Mouse (Mus musculus): ENCODE data around the gene Dnajb3. TPM values are rescaled to one million over a fixed set of nuclear protein-coding genes. Genes with fewer than 3 reads are reported as not detected.
"Not testable (repeated sequence)": the region's sequence is repeated elsewhere in the genome, so short reads cannot be mapped to it uniquely, and the experiment has no call there.

Dnajb3 gene
- polyA plus RNA-seq, 1 experiment from 2014 or later, result not detected

- in situ Hi-C loops (cut with MboI; ENCODE audit: low pct_unique_long_range_greater_than_20kb), result no loop called here
- DNase-seq (ENCODE audit: low read depth, low spot score) (no peak), ATAC-seq (no peak)
- no peaks in the 10 kb centered on the region for H3K27me3 ChIP-seq
- ChIA-PET CTCF (interaction anchor here (1.0 to 1.3 kb wide), 2 partner anchors 14 to 15 kb away, joined by 3 to 4 read pairs; no protein-coding TSS in a partner anchor), POLR2A (no interaction called here)
- TF ChIP-seq CTCF (IDR thresholded peaks at IDR 0.05), result no peak
These were observed 27.2 kb upstream of the Dnajb3 start for GRCm38 (mm10) chr1:88232664-88233380.

GRCm38 (mm10) chr1:88231803-88232499, 26.4 kb upstream of the Dnajb3 start:
- in situ Hi-C loops (cut with MboI; ENCODE audit: low pct_unique_long_range_greater_than_20kb), result no loop called here
- no peak for TF ChIP-seq CTCF (IDR thresholded peaks at IDR 0.05)
- no peak for ATAC-seq
- no peaks in the 10 kb centered on the region for H3K27me3 ChIP-seq
- ChIA-PET CTCF (interaction anchor here (1.0 to 1.3 kb wide), 3 partner anchors 9 to 16 kb away, joined by 3 to 4 read pairs (median 3); no protein-coding TSS in a partner anchor), POLR2A (interaction anchor here (1.0 kb wide), 1 partner anchor 20 kb away, joined by 3 read pairs; no protein-coding TSS in a partner anchor)
- no peak for DNase-seq (ENCODE audit: low read depth, low spot score)

DNA sequence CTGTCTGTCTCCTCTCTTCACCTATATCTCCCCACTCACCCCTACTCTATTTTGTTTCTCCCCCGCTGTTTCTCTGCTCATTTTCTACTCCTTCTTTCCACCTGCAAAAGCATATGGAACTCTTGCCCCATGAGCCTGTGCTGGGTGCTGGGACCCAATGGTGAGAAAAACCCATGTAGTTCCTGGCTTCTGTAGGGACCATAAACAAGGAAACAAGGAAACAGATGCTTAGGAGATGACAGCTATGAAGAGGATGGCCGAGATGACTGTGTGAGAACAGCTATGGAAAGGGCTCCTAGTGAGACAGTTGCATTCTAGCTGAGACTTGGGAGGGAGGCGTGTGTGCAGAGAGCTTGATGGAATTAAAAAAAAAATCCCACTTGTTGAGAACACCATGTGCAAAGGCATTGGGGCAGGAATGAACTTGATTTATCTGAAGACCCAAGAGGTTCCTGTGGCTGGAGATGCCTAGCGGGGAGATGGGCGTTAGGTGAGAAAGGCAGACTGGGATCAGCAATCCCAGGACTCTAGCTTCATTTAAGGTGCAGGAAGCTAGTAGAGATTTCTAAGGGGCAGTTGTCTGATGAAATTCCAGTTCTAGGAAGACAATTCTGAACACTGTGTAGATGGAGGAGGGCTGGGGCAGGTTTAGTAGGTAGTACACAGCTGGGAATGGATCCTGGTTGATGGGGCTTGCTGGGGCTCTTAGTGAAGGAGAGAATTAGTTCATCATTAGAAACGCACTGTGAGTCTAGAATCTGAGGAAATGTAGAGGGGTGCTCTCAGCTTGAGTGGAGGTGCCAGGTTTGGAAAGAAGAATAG, 25.6 kb upstream of the Dnajb3 start:
- ATAC-seq (no peak), DNase-seq (ENCODE audit: low read depth, low spot score) (no peak)
- POLR2A ChIA-PET, result interaction anchor here (1.0 kb wide), 1 partner anchor 21 kb away, joined by 3 read pairs; no protein-coding TSS in a partner anchor
- no peak for TF ChIP-seq CTCF (IDR thresholded peaks at IDR 0.05)
- no peaks in the 10 kb centered on the region for H3K27me3 ChIP-seq
- CTCF ChIA-PET, result interaction anchor here (1.1 to 1.5 kb wide), 2 partner anchors 9 to 32 kb away, joined by 3 to 4 read pairs; no protein-coding TSS in a partner anchor
- in situ Hi-C loops (cut with MboI; ENCODE audit: low pct_unique_long_range_greater_than_20kb), result no loop called here

GRCm38 (mm10) chr1:88230421-88230820, 24.8 kb upstream of the Dnajb3 start:
- no peaks in the 10 kb centered on the region for H3K27me3 ChIP-seq
- in situ Hi-C loops (cut with MboI; ENCODE audit: low pct_unique_long_range_greater_than_20kb), result no loop called here
- no peak for TF ChIP-seq CTCF (IDR thresholded peaks at IDR 0.05)
- ChIA-PET CTCF (interaction anchor here (1.1 to 1.5 kb wide), 2 partner anchors 8 to 33 kb away, joined by 3 to 4 read pairs; no protein-coding TSS in a partner anchor), POLR2A (no interaction called here)
- DNase-seq (ENCODE audit: low read depth, low spot score) (no peak), ATAC-seq (no peak)

- DNase-seq (ENCODE audit: low read depth, low spot score), result no peak
- no peak for TF ChIP-seq CTCF (IDR thresholded peaks at IDR 0.05)
- in situ Hi-C loops (cut with MboI; ENCODE audit: low pct_unique_long_range_greater_than_20kb), result no loop called here
- ChIA-PET CTCF (interaction anchor here (1.5 kb wide), 1 partner anchor 34 kb away, joined by 4 read pairs; no protein-coding TSS in a partner anchor), POLR2A (no interaction called here)
- no peak for ATAC-seq
- no peaks in the 10 kb centered on the region for H3K27me3 ChIP-seq
These were observed 24.4 kb upstream of the Dnajb3 start for GRCm38 (mm10) chr1:88229986-88230385.

DNA sequence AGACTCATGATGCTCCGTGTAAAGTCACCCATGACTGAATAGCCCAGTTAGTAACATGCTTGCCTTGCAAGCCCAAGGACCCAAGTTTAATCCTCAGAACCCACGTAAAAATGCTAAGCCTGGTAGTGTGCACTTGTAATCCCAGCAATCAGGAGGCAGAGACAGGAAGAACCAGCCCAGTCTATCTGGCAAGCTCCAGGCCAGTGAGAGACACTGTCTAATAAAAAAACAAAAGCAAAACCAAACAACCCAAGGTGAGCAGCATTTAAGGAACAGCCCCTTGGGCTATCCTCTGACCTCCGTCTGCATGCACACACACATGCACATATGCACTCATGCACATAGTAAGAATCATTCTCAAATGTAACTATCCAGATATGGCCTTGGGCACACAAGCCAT, 24.0 kb upstream of the Dnajb3 start:
- in situ Hi-C loops (cut with MboI; ENCODE audit: low pct_unique_long_range_greater_than_20kb), result no loop called here
- CTCF ChIA-PET, result no interaction called here
- H3K27me3 ChIP-seq, result no peaks in the 10 kb centered on the region
- ATAC-seq (no peak), DNase-seq (ENCODE audit: low read depth, low spot score) (no peak)
- POLR2A ChIA-PET, result no interaction called here
- no peak for TF ChIP-seq CTCF (IDR thresholded peaks at IDR 0.05)

DNA sequence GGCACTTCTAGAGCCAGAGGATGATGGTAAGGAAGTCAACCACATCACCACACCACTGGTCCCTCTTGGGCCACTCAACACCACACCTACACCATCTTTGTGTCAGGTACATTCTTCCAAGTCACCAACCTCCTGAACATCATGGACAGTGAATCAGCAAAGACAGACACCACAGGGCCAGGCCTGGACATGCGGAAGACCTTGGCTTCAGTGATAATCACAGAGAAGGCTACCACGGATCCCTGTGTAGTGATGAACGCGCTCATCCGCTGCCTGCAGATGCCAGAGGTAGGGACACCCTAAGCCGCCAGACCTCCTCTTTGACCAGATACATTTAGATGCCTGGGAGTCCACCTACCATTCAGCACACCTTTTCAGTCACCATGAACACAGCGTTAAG, 22.5 kb upstream of the Dnajb3 start:
- no peak for TF ChIP-seq CTCF (IDR thresholded peaks at IDR 0.05)
- POLR2A ChIA-PET, result no interaction called here
- CTCF ChIA-PET, result no interaction called here
- no peaks in the 10 kb centered on the region for H3K27me3 ChIP-seq
- no peak for DNase-seq (ENCODE audit: low read depth, low spot score)
- in situ Hi-C loops (cut with MboI; ENCODE audit: low pct_unique_long_range_greater_than_20kb), result no loop called here
- ATAC-seq, result no peak

- ATAC-seq, result no peak
- in situ Hi-C loops (cut with MboI; ENCODE audit: low pct_unique_long_range_greater_than_20kb), result no loop called here
- no peak for DNase-seq (ENCODE audit: low read depth, low spot score)
- ChIA-PET CTCF (no interaction called here), POLR2A (no interaction called here)
- no peak for TF ChIP-seq CTCF (IDR thresholded peaks at IDR 0.05)
- no peaks in the 10 kb centered on the region for H3K27me3 ChIP-seq
These were observed 21.9 kb upstream of the Dnajb3 start for GRCm38 (mm10) chr1:88227482-88227881.

DNA sequence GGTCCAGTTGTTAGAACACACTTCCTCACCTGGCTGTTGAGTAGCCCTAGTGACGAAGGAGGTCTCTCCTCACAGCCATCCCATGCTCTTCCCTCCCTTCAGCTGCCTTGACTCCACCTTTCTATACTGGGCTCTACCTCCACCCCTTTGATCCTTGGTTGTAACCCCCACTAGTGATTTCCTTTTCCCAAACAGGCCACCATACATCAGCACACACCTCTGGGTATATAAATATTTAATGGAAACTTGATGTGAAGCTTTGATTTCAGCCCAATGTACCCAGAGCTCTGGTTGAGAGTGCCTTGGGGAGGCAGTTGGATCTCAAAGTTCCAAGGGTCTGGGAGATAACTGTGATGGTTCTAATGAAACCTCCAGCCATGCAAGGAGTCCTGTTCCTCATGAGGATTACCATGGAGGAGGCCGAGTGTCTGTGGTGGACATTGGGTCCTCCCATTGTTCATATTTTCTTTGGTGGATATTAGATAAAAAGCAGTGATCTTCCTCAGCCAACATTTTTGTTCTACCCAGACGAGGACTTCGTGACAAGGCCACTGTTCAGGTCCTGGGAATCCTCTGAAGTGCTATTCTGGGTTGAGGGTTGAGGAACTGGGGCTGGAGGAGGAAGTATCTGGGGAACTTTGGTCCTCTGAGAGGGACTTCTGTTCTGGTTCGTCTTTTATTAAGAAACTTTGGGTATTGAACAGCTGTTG, 21.2 kb upstream of the Dnajb3 start, which contains the start of gene Mroh2a:
Gene Mroh2a (plus strand): TSS at position 317 of the 710 bp plus-strand sequence.
- ChIA-PET CTCF (interaction anchor here (1.1 kb wide), 1 partner anchor 18 kb away, joined by 3 read pairs; no protein-coding TSS in a partner anchor), POLR2A (no interaction called here)
- no peak for TF ChIP-seq CTCF (IDR thresholded peaks at IDR 0.05)
- DNase-seq (ENCODE audit: low read depth, low spot score) (no peak), ATAC-seq (no peak)
- in situ Hi-C loops (cut with MboI; ENCODE audit: low pct_unique_long_range_greater_than_20kb), result no loop called here
- H3K27me3 ChIP-seq, result no peaks in the 10 kb centered on the region

GRCm38 (mm10) chr1:88225741-88226140, 20.2 kb upstream of the Dnajb3 start:
- no peaks in the 10 kb centered on the region for H3K27me3 ChIP-seq
- in situ Hi-C loops (cut with MboI; ENCODE audit: low pct_unique_long_range_greater_than_20kb), result no loop called here
- ATAC-seq, result no peak
- no peak for DNase-seq (ENCODE audit: low read depth, low spot score)
- no peak for TF ChIP-seq CTCF (IDR thresholded peaks at IDR 0.05)
- CTCF ChIA-PET, result interaction anchor here (1.0 to 1.1 kb wide), 2 partner anchors 19 to 56 kb away, joined by 3 read pairs; no protein-coding TSS in a partner anchor
- POLR2A ChIA-PET, result no interaction called here

- not testable (repeated sequence) for DNase-seq (ENCODE audit: low read depth, low spot score)
These were observed 19.7 kb upstream of the Dnajb3 start for GRCm38 (mm10) chr1:88225301-88225700.

More at GRCm38 (mm10) chr1:88225301-88225700, 19.7 kb upstream of the Dnajb3 start:
- POLR2A ChIA-PET; in situ Hi-C loops (cut with MboI; ENCODE audit: low pct_unique_long_range_greater_than_20kb); ATAC-seq; H3K27me3 ChIP-seq: not testable (repeated sequence)
- CTCF ChIA-PET, result interaction anchor here (1.0 to 1.1 kb wide), 2 partner anchors 20 to 56 kb away, joined by 3 read pairs; no protein-coding TSS in a partner anchor
